Mouse (Mus musculus): ENCODE data around the gene Cep295nl.

- TF ChIP-seq POLR2A (IDR thresholded peaks at IDR 0.05; ENCODE audit: borderline replicate concordance, control insufficient read depth, low read depth, low read length) (0 out of 2 replicates have a peak, but pooled peaks have one; percentile 39), CTCF (IDR thresholded peaks at IDR 0.05; ENCODE audit: control insufficient read depth, insufficient read depth, low read length) (no peak)
Observed at GRCm38 (mm10) chr11:118348877-118349276, 6.6 kb upstream of the Cep295nl start.

Data from bone marrow, adult 2 months (tissue).